Mouse (Mus musculus) kidney, postnatal 4 days (tissue): ENCODE results near the gene Hist2h2ac.

Experiments
- DNase-seq, 2 experiments: peaks; one replicate each; pipeline ENCODE4 v3.0.0; 2021; ENCODE audit warnings: mixed read lengths in 2 of 2

The Hist2h2ac gene

DNA sequence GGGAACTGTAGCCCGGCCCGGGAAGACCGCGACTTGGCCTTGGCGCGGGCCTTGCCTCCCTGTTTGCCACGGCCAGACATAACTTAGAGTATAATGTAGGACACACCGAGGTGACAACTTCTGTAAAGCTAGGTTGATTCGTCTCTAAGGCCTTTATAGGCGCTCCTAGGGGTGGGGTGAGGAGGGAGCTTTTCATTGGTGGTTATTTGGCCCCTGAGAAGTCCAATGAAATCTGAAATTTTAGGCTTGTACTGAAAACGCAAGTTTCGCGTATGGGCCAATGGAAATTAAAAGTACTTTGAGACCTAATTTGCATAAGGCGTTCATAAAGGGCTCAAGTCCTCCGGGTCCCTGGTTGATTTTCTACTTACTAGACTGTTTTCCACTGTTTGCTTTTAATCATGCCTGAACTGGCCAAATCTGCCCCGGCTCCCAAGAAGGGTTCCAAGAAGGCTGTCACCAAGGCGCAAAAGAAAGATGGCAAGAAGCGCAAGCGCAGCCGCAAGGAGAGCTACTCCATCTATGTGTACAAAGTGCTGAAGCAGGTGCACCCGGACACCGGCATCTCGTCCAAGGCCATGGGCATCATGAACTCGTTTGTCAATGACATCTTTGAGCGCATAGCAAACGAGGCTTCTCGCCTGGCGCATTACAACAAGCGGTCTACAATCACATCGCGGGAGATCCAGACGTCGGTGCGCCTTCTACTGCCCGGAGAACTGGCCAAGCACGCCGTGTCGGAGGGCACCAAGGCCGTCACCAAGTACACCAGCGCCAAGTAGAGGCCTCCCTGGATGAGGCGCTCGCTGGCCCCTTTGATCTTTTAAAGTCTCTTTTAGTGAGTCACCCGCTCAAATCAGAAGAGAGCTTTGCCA lies at the start of gene Hist2h2ac, which contains the start of gene Hist2h2be:
Hist2h2ac (minus strand) TSS at position 116 of the 875 bp plus-strand sequence.
Hist2h2be (plus strand) TSS at position 355 of the 875 bp plus-strand sequence.
- peak; percentile 71 to 83 for DNase-seq

DNA sequence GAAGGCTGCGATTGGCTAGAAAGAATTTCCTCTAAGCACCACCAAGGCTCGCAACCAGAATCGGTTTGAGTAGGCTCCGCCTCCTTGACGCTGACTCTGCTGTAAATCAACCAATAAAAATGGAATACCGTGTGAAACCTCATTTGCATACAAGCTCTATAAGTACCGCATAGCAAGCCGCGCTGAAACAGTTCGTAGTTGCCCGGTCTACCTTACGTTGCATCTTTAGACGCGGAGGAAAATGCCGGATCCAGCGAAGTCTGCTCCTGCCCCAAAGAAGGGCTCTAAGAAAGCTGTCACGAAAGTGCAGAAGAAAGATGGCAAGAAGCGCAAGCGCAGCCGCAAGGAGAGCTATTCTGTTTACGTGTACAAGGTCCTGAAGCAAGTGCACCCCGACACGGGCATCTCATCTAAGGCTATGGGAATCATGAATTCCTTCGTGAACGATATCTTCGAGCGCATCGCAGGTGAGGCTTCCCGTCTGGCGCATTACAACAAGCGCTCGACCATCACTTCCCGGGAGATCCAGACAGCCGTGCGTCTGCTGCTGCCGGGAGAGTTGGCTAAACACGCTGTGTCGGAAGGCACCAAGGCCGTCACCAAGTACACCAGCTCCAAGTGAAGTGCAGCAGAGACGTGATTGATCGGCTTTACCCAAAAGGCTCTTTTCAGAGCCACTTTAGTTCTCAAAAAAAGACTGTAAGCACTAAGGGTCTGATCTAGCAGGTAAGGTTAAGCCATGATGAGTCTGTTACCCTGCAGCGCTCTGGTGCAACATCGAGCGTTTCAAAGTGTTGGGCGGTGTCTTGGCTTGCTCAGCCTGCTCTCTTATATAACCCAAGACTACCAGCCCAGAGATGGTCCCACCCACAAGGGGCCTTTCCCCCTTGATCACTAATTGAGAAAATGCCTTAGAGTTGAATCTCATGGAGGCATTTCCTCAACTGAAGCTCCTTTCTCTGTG lies 49.1 kb upstream of the Hist2h2ac start, which contains the start of gene Hist2h2bb:
Hist2h2bb (plus strand) TSS at position 242 of the 964 bp plus-strand sequence.
- DNase-seq, result peak; percentile 84 to 93

DNA sequence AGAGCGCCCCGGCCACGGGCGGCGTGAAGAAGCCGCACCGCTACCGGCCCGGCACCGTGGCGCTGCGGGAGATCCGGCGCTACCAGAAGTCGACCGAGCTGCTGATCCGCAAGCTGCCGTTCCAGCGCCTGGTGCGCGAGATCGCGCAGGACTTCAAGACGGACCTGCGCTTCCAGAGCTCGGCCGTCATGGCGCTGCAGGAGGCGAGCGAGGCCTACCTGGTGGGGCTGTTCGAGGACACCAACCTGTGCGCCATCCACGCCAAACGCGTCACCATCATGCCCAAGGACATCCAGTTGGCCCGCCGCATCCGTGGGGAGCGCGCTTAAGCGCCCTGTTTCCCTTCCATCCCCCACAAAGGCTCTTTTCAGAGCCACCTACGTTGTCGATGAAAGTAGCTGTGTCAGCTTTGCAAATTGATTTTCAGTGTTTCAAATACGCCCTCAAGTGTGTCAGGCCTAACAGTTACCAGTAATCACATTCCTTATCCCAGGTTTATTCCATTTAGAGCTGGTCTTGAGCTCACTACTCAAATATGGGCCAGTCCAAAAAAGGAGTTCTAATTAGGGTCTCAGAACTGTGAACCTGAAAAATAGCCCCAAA lies 48.2 kb upstream of the Hist2h2ac start:
- DNase-seq, result peak in 1 of 2 experiments; percentile 55

DNA sequence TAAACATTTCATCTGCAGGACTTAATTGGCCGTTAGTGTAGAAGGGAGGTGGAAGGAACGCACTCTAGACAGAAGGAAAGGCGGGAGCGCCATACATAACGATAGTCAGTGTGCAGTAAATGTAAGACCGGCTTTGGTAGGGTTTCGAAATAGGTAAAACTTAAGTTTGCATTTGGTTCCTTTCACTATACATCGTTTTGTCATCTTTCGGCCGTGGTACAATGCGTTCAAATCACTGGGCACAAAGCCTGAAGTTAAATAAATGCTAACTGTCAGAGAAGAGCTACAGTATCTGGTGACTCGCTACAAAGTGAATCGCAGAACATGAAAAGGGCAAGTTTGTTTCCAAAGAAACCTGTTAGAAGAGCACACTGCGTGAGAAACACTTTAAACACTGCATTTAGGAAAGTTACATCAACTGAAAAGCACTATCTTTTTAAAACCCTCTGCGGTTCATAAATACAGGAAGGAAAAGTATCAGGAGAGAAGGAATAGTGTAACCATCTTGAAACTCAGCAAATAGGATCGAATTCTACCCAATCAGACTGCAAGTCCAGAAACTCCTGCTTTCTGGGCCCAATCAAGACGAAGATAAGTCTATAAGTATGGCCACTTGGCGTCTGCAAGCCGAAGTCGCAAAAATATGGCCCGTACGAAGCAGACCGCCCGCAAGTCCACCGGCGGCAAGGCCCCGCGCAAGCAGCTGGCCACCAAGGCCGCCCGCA lies 47.5 kb upstream of the Hist2h2ac start, which contains the start of gene Hist2h3b:
Hist2h3b (plus strand) TSS at position 604 of the 725 bp plus-strand sequence.
- peak; percentile 82 to 88 for DNase-seq

DNA sequence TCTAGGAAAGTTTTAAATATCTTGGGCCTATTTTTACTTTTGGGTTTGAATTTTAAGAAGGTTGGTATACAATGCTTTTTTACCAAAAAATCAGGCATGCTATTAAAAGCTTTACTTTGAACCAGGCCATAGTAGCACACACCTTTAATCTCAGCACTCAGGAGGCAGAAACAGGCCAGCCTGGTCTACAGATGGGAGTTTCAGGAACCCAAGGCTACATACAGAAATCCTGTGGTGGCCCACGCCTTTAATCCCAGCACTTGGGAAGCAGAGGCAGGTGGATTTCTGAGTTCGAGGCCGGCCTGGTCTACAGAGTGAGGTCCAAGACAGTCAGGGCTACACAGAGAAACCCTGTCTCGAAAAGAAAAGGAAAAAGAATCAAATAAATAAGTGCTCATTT lies 46.9 kb upstream of the Hist2h2ac start:
- DNase-seq, result no peak

DNA sequence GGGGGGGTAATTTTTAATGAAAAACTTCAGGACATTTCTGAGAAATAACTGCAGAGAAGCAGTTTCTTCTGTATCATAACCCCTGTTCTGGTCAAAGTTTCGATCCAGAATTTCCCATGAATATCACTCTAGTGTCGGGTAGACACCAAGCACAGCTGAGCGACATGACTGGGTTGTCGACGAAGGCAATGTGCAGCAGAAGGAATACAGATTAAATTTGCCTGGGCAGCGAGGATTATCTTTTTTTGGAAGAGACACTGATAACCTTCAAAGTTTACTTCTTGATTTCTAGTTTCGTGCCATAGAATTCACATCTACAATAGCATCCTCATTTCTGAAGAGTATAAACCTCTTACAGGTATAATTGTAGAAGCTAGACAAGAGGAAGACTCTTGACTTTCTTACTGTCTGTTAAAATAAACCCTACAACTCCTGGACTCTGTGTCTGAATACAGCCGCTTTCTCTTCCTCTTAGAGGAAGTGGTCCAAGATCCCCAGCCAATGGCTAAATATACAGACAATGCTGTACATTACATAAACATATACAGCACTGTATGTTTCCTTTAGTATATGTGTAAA lies 45.5 kb upstream of the Hist2h2ac start:
- DNase-seq, result no peak

DNA sequence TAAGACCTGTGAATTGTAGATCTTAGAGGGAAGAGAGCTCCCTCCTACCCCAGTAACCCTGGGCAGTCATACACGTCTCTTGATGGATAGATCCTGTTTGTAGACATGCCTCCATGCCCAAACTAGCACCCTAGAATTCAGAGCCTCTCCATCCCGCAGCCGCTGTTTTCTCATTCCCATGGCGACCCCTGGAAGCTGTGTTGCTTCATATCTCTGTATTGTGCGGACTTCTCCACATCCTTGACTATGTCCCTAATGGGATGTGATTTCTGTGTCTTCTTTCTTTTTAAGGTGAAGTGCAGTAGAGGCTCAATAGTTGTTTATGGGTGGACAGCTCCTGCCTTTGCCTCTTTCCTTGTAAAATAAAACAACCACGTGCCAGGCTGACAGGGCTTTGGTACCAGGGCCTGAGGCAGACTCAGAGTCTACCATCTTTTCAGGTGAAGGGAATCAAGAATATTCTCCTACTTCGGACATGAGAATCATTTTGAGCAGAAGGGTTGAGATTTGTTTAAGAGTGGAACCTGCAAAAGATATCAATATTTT lies 43.8 kb upstream of the Hist2h2ac start:
- DNase-seq, result no peak

DNA sequence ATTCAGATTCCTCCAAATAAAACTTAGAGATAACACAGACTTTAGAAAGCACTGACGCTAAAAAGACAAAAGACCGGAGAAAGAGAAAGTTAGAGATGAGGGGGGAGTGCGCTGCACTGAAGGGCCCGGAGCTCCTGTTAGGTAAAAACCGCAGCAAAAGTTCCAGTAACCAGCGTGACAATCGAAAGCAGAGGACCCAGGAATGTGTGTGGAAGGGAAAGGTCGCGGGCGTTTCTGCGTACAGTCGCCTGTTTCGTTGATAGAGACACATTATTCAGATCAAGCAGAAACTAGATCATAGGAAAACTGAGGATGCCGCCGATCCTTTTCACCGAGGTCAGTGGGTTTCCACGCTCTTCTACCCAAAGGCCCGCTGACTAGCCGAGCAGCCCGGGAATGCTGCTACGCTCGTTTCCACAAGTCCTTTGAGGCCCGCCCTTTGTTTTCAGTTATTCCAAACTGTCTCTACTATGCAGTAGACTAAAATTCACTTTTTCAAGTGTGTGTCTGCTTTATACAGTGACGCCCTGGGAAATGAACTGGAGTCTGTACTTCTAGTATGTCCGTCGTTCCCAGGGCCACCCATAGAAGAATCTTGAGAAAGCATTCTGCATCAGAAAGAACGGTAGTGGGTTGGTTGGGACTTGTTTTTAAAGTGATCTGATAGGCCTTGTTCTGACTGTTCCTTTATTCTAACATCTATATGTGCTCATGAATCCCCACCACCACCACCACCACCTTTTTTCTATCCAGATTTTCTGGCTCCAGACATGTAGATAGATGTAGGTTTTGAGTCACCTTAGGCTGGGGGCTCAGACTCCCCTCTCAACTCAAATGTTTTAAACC lies 43.1 kb upstream of the Hist2h2ac start:
- peak; percentile 64 to 79 for DNase-seq

DNA sequence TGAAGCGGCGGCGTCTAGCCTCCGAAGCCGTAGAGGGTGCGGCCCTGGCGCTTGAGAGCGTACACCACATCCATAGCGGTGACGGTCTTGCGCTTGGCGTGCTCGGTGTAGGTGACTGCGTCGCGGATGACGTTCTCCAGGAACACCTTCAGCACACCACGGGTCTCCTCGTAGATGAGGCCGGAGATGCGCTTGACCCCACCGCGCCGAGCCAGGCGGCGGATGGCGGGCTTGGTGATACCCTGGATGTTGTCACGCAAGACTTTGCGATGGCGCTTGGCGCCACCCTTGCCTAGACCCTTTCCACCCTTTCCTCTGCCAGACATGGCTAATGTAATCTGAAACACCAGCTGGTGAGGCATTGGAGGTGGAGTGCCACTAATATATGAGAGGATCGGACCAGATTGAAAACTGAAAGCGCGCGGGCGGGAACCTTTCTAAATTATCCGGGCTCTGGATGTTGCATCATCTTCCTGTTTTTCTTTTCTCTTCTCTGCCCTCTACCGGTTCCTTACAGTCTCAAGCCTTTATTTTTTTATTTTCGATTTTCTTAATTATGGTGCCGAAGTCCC lies 42.4 kb upstream of the Hist2h2ac start, which contains the start of gene Hist2h4:
Hist2h4 (minus strand) TSS at position 333 of the 572 bp plus-strand sequence.
- DNase-seq, result peak; percentile 93 to 95

DNA sequence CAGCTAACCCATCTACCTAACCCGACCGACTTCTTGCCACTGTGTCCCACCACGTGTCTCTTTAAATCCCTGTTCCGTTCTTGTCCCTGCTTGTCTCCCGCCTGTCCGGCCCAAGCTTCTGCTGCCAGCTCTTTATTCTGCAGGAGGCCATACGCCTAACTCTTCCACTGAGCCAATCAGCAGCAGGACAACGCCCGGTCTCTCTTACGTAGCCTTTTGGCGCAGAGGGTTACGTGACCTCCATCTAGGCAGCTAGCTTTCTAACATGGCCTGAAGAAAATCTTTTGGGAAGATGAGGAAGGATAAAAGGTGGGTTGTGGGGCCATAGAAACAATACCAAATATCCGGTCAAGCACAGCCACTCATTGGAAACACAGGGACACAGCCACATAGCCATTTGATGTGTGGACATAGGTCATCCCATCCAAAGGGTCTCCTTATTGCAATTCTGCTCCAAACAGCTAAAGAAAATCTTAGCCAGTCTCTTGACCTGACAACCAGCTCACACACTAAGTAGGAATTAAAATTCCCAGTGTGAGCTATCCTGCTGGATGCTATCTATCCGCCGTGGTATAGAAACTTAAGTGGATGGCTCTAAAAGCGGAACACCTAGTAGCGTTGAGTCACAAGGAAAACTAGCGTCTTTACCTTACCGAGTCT lies 41.7 kb upstream of the Hist2h2ac start:
- peak; percentile 74 to 83 for DNase-seq

DNA sequence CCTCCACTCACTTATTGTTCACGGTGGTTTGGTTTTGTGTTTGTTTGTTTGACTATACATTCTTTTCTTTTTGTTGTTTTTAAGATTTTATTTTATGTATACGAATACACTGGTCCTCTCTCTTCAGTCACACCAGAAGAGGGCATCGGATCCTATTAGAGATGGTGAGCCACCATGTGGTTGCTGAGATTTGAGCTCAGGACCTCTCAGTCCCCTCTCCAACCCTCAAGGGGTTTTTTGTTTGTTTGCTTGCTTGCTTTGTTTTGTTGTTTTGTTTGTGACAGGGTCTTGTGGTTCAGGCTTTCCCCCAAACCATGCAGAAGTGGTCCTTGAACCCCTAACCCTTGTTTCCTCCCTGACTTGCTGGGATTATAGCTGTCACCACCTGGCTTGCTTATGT lies 40.9 kb upstream of the Hist2h2ac start:
- no peak for DNase-seq

DNA sequence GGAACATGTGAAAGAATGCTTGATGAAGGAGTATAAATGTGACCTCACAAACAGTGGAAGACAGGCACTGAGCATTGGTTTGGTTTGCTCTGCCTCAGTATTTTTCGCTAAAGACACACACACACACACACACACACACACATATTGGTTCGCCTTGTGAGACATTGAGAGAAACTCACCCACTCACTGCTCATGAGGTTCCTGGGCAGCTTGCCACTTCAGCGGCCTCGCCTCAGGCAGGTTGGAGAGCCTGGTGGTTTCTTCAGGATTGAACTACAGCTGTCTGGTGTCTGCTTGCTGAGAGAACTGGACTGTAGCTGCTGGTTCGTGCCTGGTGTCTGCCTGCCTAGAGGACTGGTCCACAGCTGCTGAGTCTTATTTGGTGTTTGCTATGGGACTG lies 39.5 kb upstream of the Hist2h2ac start:
- DNase-seq, result no peak

DNA sequence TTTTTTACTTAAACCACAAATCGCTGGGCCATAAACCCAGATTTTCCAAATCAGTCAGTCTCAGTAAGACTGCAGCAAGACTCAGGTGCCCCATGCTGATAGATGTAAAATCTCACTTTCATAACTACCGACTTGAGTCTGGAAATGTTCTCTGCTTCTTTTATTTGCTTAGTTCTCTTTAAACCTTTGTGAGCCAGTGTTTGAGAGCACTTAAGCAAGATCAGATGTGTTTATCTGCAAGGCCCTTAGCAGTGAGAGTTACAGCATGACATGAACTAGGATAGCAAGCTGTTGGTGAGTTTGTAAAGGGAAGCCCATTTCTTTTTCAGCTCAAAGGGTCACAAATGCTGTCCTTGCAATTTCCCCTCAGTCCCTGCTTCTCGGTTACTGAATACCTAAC lies 36.5 kb upstream of the Hist2h2ac start:
- no peak for DNase-seq

DNA sequence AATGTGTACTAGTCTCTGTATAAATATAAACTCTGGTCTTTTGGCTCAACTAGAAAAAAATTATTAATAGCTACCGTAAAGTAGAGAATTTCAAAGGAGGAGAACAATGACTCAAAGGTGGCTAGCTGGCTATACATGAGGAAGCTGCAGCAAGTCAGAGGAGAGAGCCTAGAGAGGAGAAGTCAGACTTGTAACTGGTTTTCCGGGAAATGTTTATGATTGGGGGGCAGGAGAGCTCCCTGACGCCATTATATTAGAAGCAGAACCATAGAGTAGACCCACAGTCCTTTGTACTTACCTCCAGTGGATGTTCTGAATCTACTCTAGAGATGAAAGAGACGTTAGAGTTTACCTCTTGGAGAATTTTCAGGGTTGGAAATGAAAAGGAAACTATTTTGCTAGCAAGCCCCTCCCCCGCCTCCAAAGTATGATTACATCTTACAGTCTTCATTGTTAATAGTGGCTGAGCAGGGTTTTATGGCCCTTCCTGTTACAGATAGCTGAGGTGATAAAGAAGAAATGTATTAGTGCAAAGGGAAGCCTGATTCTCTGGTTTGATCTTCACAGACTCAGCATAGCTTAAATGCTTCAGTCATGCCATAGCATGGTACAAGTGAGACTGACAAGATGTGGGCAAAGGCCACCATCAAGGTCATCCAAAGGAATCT lies 35.4 kb upstream of the Hist2h2ac start:
- no peak for DNase-seq

DNA sequence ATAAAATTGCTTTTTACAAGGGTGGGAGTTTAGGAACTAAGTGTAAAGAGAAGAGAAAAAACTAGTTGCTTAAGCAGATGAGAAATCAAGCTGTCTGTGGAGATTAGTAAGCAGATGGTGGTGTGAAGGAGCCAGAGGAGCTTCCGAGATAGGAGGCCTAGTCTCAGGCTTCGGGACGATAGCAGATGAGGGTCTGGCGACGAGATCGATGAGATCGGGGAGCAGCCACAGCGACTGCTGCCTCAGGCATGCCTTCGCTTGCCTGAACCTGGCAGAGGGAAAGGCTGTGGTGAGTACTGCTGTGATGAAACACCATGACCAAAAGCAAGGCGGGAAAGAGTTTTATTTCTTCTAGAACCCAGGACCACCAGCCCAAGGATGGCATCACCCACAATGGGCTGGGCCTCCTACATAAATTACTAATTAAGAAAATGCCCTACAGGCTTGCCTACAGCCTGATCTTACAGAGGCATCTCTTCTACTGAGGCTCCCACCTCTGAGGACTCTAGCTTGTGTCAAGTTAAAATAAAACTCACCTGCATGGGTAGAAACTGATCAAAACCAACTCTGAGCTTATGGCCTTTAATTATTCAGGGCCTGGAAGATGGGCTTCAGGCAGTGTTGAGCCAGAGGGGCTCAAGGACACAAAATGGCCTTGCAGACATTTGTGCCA lies 34.1 kb upstream of the Hist2h2ac start:
- peak in 1 of 2 experiments; percentile 43 for DNase-seq

DNA sequence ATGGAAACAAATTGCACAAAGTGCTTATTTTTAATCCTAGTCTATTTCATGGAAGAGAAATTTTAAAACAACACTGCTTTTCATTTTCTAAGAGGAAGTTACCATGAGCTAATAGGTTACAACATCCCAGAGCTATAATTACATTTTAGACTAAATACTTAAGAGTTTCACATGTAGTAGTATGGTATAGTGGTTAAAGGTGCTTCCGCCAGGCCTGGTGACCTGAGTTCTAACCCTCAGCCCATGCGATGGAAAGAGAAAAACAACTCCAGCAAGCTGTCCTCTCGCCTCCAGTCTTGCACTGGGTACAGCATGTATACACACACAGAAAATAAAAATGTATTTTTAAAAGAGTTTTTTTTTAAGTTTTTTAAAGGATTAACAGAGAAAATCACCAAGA lies 31.1 kb upstream of the Hist2h2ac start:
- DNase-seq, result no peak

DNA sequence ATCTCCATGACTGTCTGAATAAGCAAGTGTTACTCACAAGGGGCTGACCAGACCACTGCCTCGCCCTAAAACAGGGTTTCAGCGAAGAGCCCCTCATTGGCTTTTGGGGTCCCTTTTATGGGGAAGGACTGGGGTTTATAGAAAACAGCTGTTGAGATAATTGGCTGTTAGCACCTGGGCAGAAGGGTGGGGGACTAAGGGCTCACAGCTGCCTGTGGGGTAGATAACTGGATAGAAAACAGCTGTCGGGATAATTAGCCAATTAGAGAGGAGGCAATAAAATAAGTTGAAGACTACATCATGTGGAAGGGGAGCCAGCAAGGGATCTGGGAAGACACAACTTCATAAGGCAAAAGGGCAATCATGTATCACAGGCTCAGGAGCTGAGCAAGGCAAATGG lies 30.2 kb upstream of the Hist2h2ac start:
- no peak for DNase-seq

DNA sequence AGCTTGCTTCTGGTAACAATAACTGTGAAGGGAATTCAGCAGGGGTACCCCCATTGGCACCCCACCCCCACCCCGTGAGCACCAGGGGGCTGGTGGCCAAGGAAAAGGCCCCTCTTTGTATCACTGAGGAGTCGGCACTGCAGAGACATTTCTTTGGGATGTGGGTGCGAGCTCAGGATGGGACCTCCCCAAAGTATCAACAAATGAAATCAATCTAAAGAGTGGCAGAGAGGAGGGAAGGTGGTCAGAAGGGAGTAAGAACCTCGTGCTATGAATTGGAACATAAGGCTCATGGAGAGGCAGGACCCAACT lies 28.3 kb upstream of the Hist2h2ac start:
- DNase-seq, result no peak
